Mouse (Mus musculus) spleen, adult 2 months (tissue): ENCODE measurements around the gene Secisbp2l. TPM values are rescaled to one million over a fixed set of nuclear protein-coding genes. Genes with fewer than 3 reads are reported as not detected.

ENCODE experiments used
- DNase-seq, 2 experiments: peaks; one replicate each; pipeline versions ENCODE4 v3.0.0 to v3.0.0-alpha.2; 2012 to 2021; ENCODE audit warnings: low spot score in 2 of 2, low read depth in 1 of 2
- H3K27ac ChIP-seq: fragments of 200-500 bp; 2 replicates; pipeline ENCODE4 v1.5.1; 2012; ENCODE audit warnings: low read length, inconsistent platforms; ENCODE audit not compliant: insufficient read depth
- H3K27me3 ChIP-seq: fragments of 200-500 bp; 2 replicates; pipeline ENCODE4 v1.6.1; 2012; ENCODE audit warnings: mild to moderate bottlenecking, moderate library complexity, low read length, inconsistent platforms; ENCODE audit not compliant: control insufficient read depth, insufficient read depth
- H3K36me3 ChIP-seq: fragments of 200-500 bp; 2 replicates; pipeline ENCODE4 v1.6.1; 2012; ENCODE audit warnings: mild to moderate bottlenecking, low read length, inconsistent platforms; ENCODE audit not compliant: control insufficient read depth, insufficient read depth
- H3K4me1 ChIP-seq: fragments of 200-500 bp; 2 replicates; pipeline ENCODE4 v1.6.1; 2011; ENCODE audit warnings: inconsistent platforms; ENCODE audit not compliant: control insufficient read depth, insufficient read depth, insufficient read length
- H3K4me3 ChIP-seq: fragments of 200-500 bp; 2 replicates; pipeline ENCODE4 v1.5.1; 2011; ENCODE audit warnings: mild to moderate bottlenecking, inconsistent platforms; ENCODE audit not compliant: insufficient read depth, insufficient read length; ENCODE audit errors: extremely low read depth
- CTCF ChIP-seq: fragments of 200-500 bp; IDR thresholded peaks from 2 replicates; pipeline ENCODE4 v1.5.1; 2011; ENCODE audit warnings: mild to moderate bottlenecking, inconsistent platforms; ENCODE audit not compliant: insufficient read depth, insufficient read length, insufficient replicate concordance; ENCODE audit errors: extremely low read depth
- POLR2A ChIP-seq: fragments of 200-500 bp; IDR thresholded peaks from 2 replicates; pipeline ENCODE4 v1.6.1; 2011; ENCODE audit warnings: low read depth, low read length, inconsistent platforms
- WGBS: fragments of 180-500 bp; shearing (Covaris S2); methylation state at CpG from one replicate; pipeline ENCODE4 v1.1.7; 2018; 5-methylcytosine and 5-hydroxymethylcytosine counted together
- polyA plus RNA-seq: library from polyadenylated mRNA; depleted of rRNA; stranded (reverse); fragments of >200 nt; gene quantifications from 2 replicates; pipeline ENCODE4 v1.2.3, GENCODE M21; 2012

Gene Secisbp2l
- polyA plus RNA-seq, 1 experiment: 7.7 TPM

DNA sequence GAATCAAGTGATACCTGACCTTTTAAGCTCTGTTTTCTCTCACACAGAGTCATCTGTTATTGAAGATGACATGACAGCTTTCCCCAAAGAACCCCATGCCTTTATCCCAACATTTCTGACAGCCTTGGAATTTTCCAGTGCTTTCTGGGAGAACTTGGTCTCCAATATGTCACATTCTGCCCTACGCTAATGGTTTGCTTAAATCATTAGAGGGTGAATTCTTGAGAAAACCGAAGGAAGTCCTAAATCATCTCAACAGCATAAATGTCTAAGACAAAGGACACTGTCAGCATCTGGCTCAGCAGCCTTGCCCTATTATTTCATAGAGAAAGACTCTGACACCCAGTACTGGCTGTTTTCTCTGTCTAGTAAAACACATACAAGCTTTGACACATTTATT, 11.5 kb upstream of the Secisbp2l start:
- no peaks in the 10 kb centered on the region for H3K36me3 ChIP-seq
- TF ChIP-seq CTCF (no peak), POLR2A (no peak)
- no peak overlapping the region for H3K4me3 ChIP-seq
- H3K4me1 ChIP-seq: peaks cover 8% of the 10 kb centered on the region; the same call in 1 of the 2 replicates
- WGBS: 64% methylated on average over 2 of the region's 2 CpGs
- no peaks in the 10 kb centered on the region for H3K27me3 ChIP-seq
- DNase-seq: no peak
- no peak overlapping the region for H3K27ac ChIP-seq

DNA sequence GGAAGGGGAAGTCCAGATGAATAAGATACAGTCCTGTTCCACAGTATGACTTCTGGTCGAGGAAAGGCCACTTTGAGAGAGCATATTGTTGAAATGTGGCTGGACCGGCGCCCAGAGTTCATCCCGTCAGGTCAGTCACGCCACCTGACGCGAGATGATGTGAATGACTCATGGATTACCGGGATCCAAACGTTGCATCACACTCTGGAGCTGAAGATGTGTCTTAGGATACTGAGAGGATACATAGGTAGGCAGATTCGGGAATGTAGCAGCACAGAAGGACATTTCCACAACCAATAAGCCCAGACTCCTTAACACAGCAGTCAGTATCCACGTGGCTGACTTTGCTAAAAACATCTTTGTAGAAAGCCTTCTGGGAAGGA, 10.2 kb upstream of the Secisbp2l start:
- WGBS: 84% methylated on average over 11 of the region's 11 CpGs
- H3K36me3 ChIP-seq: no peaks in the 10 kb centered on the region
- H3K4me1 ChIP-seq: peaks cover 11% of the 10 kb centered on the region; the same call in 1 of the 2 replicates
- TF ChIP-seq POLR2A (no peak), CTCF (no peak)
- H3K4me3 ChIP-seq: no peak overlapping the region
- no peak for DNase-seq
- no peak overlapping the region for H3K27ac ChIP-seq
- no peaks in the 10 kb centered on the region for H3K27me3 ChIP-seq

- 26% methylated on average over 2 of the region's 2 CpGs for WGBS
- no peak for DNase-seq
- Histone ChIP-seq H3K36me3 (no peaks in the 10 kb centered on the region), H3K27me3 (no peaks in the 10 kb centered on the region), H3K4me1 (peaks cover 12% of the 10 kb centered on the region; the same call in 1 of the 2 replicates), H3K4me3 (no peak overlapping the region), H3K27ac (no peak overlapping the region)
- TF ChIP-seq CTCF (no peak), POLR2A (no peak)
Observed at GRCm38 (mm10) chr2:125792144-125792878, 9.6 kb upstream of the Secisbp2l start.

GRCm38 (mm10) chr2:125791485-125791885, 8.8 kb upstream of the Secisbp2l start:
- H3K4me1 ChIP-seq: peaks cover 12% of the 10 kb centered on the region; the same call in 1 of the 2 replicates
- WGBS: 11% methylated on average over 7 of the region's 7 CpGs
- H3K27ac ChIP-seq: peak overlapping the region; percentile 56
- no peak for TF ChIP-seq POLR2A
- no peak for TF ChIP-seq CTCF
- no peak overlapping the region for H3K4me3 ChIP-seq
- H3K36me3 ChIP-seq: no peaks in the 10 kb centered on the region
- no peak for DNase-seq
- no peaks in the 10 kb centered on the region for H3K27me3 ChIP-seq

GRCm38 (mm10) chr2:125790242-125790641, 7.6 kb upstream of the Secisbp2l start:
- WGBS: 89% methylated on average over 4 of the region's 4 CpGs

GRCm38 (mm10) chr2:125789265-125789664, 6.6 kb upstream of the Secisbp2l start:
- Histone ChIP-seq H3K27ac (no peak overlapping the region), H3K27me3 (no peaks in the 10 kb centered on the region), H3K4me3 (no peak overlapping the region), H3K36me3 (no peaks in the 10 kb centered on the region), H3K4me1 (peaks cover 12% of the 10 kb centered on the region; the same call in 1 of the 2 replicates)
- TF ChIP-seq POLR2A (no peak), CTCF (no peak)
- DNase-seq: no peak
- WGBS: 89% methylated on average over 5 of the region's 5 CpGs

More at GRCm38 (mm10) chr2:125790242-125790641, 7.6 kb upstream of the Secisbp2l start:
- H3K27ac ChIP-seq: no peak overlapping the region
- peaks cover 12% of the 10 kb centered on the region; the same call in 1 of the 2 replicates for H3K4me1 ChIP-seq
- H3K27me3 ChIP-seq: no peaks in the 10 kb centered on the region
- no peak overlapping the region for H3K4me3 ChIP-seq
- TF ChIP-seq CTCF (no peak), POLR2A (no peak)
- H3K36me3 ChIP-seq: no peaks in the 10 kb centered on the region
- DNase-seq: no peak

- Histone ChIP-seq H3K4me1 (peaks cover 12% of the 10 kb centered on the region; the same call in 1 of the 2 replicates), H3K27ac (no peak overlapping the region), H3K36me3 (no peaks in the 10 kb centered on the region), H3K4me3 (no peak overlapping the region), H3K27me3 (no peaks in the 10 kb centered on the region)
- WGBS: 57% methylated on average over 3 of the region's 3 CpGs
- DNase-seq: no peak
- no peak for TF ChIP-seq CTCF
- no peak for TF ChIP-seq POLR2A
Observed at GRCm38 (mm10) chr2:125788785-125789184, 6.1 kb upstream of the Secisbp2l start.
